Mouse (Mus musculus) splenic B cell, adult 2 months (primary cell): ENCODE measurements around the gene Tmed9.
"Not testable (repeated sequence)": the region's sequence is repeated elsewhere in the genome, so short reads cannot be mapped to it uniquely, and the experiment has no call there.

Experiments used
- DNase-seq: peaks from one replicate; pipeline ENCODE4 v3.0.0-alpha.2; 2011; ENCODE audit warnings: low read depth, low spot score
- H3K27me3 ChIP-seq: 2 replicates; pipeline ENCODE4 v1.6.1; 2012; ENCODE audit warnings: mild to moderate bottlenecking, low read length, moderate library complexity, mixed read lengths; ENCODE audit not compliant: control insufficient read depth, poor library complexity, insufficient read depth, severe bottlenecking
- H3K36me3 ChIP-seq: 2 replicates; pipeline ENCODE4 v1.6.1; 2012; ENCODE audit warnings: mild to moderate bottlenecking, low read length, moderate library complexity, mixed read lengths; ENCODE audit not compliant: control insufficient read depth, poor library complexity, insufficient read depth, severe bottlenecking

Gene Tmed9

GRCm38 (mm10) chr13:55613471-55613870 is 39.9 kb downstream of the Tmed9 start:
- Histone ChIP-seq H3K27me3 (no peaks in the 10 kb centered on the region), H3K36me3 (peaks cover 9% of the 10 kb centered on the region; the same call in 1 of the 2 replicates)
- DNase-seq: no peak

- H3K27me3 ChIP-seq: no peaks in the 10 kb centered on the region
These were observed 45.8 kb downstream of the Tmed9 start for GRCm38 (mm10) chr13:55619328-55619727.

DNA sequence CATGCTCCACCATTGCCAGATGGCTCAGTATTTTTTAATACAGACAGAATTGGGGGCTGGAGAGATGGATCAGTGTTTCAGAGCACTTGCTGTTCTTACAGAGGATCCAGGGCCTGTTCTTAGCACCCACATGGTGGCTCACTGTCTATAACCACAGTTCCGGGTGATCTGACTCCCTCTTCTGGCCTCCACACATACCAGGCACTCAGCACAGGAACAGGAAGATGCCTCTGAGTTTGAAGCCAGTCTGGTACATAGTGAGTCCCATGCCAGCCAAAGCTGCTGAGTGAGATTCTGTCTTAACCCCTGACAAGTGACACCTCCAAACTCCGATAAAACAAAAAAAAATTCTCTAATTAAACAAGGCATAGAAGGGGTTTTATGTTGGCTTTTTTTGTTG is 46.7 kb downstream of the Tmed9 start:
- peaks cover 4% of the 10 kb centered on the region; the same call in 1 of the 2 replicates for H3K36me3 ChIP-seq

More at GRCm38 (mm10) chr13:55619328-55619727, 45.8 kb downstream of the Tmed9 start:
- no peaks in the 10 kb centered on the region for H3K36me3 ChIP-seq
- no peak for DNase-seq

GRCm38 (mm10) chr13:55622156-55622648 is 48.7 kb downstream of the Tmed9 start:
- H3K27me3 ChIP-seq, DNase-seq, H3K36me3 ChIP-seq: not testable (repeated sequence)

More for the DNA sequence above, 46.7 kb downstream of the Tmed9 start:
- no peaks in the 10 kb centered on the region for H3K27me3 ChIP-seq
- DNase-seq: no peak

DNA sequence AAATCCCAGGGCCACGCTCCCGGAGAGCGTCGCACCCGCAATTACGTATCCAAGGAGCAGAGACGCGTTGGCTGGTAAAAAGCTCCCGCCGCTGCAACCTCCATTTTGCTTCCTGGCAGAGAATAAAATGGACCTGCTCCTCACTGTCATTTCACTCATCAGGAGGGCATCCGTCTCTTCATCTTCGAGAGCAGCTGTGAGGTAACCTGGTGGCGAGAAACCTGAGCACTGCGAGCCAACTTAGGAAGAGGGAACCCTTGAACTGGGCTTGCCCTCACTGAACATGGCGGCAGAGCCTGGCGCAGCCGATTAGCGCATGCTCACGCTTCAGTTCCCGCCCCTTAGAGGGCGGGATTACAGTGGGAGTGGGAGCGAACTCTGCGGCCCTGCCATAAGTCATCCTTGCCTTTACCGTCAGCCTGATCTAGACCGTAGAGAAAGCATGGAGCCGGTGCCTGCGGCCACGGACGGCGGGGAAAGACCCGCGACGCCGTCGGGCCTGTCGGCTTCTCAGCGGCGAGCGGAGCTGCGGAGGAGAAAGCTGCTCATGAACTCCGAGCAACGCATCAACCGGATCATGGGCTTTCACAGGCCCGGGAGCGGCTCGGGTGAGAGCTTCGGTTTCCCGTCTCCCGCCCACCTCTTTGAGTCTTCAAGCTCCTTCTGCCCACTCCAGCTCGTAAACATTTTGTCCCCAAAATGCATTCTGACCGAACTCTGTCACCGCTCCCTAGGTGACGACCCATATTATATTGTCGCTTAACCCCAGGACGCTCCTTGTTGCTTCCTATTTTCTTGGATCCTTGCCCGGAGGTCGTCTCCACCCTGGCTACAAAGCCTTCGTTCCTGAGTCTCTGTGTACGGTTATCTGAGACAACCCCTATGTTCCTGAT is 49.4 kb downstream of the Tmed9 start, which contains the start of gene Caml:
Caml (plus strand) TSS at position 357 of the 893 bp plus-strand sequence.
- Histone ChIP-seq H3K36me3 (peaks cover 4% of the 10 kb centered on the region; the same call in 1 of the 2 replicates), H3K27me3 (no peaks in the 10 kb centered on the region)
- DNase-seq: peak; percentile 89

DNA sequence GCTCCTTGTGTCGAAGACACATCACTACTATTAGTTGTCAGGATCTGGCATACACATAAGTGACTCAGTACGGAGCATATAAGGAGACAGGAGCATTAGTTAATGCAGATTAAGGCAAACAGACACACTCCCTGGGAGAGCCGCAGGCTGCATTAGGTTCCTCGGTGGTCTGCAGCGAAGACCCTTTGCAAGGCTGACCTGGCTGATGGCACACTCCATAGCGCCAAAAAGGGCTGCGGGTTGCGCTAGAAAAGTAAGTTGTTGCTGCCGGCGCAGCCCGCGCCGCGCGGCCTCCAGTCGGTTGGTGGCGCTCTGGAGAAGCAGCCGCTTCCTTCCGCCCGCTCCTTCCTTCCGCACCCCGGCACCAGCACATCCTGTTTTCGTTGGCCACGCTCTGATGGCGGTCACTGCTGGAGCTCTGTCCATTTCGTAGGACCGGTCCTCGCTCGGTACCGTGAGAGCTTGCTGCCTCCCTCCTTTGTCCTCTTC is 61.2 kb downstream of the Tmed9 start, which contains the start of gene Ddx46:
Ddx46 (plus strand) TSS at position 389 of the 489 bp plus-strand sequence.
- H3K36me3 ChIP-seq: peaks cover 2% of the 10 kb centered on the region; the same call in 1 of the 2 replicates
- H3K27me3 ChIP-seq: no peaks in the 10 kb centered on the region

DNA sequence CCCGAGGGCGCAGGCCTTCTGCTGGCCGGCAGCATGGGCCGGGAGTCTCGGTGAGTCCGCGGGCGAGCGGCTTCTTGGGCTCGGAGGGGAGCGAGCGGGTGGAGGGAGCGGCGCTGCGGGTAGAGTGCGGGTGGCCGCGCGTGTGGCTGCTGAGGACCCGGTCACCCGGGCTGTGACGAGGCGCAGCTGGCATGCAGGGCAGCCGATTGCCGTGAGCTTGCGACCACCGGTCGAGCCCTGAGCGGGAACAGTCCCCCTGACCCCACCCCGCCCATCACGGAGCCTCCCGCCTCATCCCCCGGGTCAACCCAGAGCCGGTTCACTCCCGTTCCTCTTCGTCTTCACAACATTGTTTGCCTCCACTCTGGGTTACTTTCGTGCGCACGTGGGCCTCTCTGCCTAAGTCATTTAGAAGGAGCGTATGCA is 61.6 kb downstream of the Tmed9 start:
- no peak for DNase-seq

More for the DNA sequence above, 61.2 kb downstream of the Tmed9 start, which contains the start of gene Ddx46:
- peak; percentile 94 for DNase-seq

GRCm38 (mm10) chr13:55636185-55636983 is 62.9 kb downstream of the Tmed9 start:
- no peak for DNase-seq
- Histone ChIP-seq H3K36me3 (peaks cover 7% of the 10 kb centered on the region), H3K27me3 (no peaks in the 10 kb centered on the region)

More for the DNA sequence above, 61.6 kb downstream of the Tmed9 start:
- H3K27me3 ChIP-seq: no peaks in the 10 kb centered on the region
- peaks cover 3% of the 10 kb centered on the region; the same call in 1 of the 2 replicates for H3K36me3 ChIP-seq

DNA sequence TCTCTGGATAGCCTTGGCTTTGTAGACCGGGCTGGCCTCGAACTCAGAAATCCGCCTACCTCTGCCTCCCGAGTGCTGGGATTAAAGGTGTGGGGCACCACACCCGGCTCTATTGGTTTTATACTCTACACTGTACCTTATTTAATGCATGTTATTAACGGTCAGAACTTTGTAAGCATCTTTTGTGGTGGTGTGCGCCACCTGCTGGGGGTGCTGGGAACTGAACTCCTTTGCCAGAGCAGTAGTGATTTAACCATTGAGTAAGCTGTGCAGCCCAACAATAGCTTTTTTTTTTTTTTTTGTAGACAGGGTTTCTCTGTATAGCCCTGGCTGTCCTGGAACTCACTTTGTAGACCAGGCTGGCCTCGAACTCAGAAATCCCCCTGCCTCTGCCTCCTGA is 66.9 kb downstream of the Tmed9 start:
- peak; percentile 88 for DNase-seq
- H3K36me3 ChIP-seq, H3K27me3 ChIP-seq: not testable (repeated sequence)

DNA sequence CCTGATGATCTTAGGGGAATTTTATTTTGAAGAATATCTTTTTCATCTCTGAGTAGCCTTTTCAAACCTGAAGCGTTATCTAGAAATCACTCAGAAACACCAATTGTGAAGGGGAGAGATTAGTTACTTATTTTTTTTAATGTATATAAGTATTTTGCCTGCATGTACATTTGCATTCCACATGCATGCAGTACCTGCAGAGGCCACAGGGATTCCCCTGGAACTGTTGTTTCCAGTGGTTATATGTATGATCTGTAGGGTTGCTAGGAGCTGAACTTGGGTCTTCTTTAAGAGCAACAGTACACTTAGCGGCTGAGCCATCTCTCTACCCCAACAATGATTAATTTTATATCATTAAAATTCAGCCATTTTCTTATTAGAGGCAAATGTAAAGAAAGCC is 71.0 kb downstream of the Tmed9 start:
- peaks cover 31% of the 10 kb centered on the region for H3K36me3 ChIP-seq
- peak; percentile 66 for DNase-seq
- no peaks in the 10 kb centered on the region for H3K27me3 ChIP-seq
